Mouse (Mus musculus) adrenal gland (tissue): ENCODE data around the gene Gpr137.
"Not testable (repeated sequence)": the region's sequence is repeated elsewhere in the genome, so short reads cannot be mapped to it uniquely, and the experiment has no call there.

Experiments used
- intact Hi-C: fragments of 180-260 bp; cut with DNase I; formaldehyde crosslinking; loops from one replicate; pipeline ENCODE4 v1.15.1; 2025
- long read RNA-seq, 2 experiments: library from polyadenylated mRNA; unstranded; transcript quantifications; one replicate each; pipeline ENCODE4 v2.0.0; 2020; ENCODE audit warnings: borderline replicate concordance in 1 of 2; ENCODE audit not compliant: insufficient replicate concordance in 1 of 2

The Gpr137 gene
- long read RNA-seq, experiment 1, partial matches to known transcripts, result 4 of 13 reads
- long read RNA-seq, experiment 1, other reads (novel, unspliced or antisense), result 3 of 13 reads
- long read RNA-seq, experiment 2, partial matches to known transcripts, result 2 of 6 reads
- long read RNA-seq, experiment 2, other reads (novel, unspliced or antisense), result 3 of 6 reads

GRCm38 (mm10) chr19:6942249-6942691 lies at the start of gene Gpr137:
Gpr137 (minus strand) TSS chr19:6942480.
- intact Hi-C loops, result loop anchor here (5.0 kb wide), 1 partner anchor 35 kb away; the partner anchor contains the start of gene Plcb3

DNA sequence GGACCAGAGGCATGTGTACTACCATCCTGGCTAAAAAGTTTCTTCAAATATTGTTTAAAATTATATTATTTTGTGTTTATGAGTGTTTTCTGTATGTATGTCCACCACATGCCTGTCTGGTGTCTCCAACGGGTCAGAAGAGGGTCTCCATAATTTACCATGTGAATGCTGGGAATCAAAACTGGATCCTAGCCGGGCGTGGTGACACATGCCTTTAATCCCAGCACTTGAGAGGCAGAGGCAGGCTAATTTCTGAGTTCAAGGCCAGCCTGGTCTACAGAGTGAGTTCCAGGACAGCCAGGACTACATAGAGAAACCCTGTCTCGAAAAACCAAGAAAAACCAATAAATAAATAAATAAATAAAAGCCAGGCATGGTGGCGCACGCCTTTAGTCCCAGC lies 48.9 kb upstream of the Gpr137 start:
- intact Hi-C loops, result not testable (repeated sequence)

DNA sequence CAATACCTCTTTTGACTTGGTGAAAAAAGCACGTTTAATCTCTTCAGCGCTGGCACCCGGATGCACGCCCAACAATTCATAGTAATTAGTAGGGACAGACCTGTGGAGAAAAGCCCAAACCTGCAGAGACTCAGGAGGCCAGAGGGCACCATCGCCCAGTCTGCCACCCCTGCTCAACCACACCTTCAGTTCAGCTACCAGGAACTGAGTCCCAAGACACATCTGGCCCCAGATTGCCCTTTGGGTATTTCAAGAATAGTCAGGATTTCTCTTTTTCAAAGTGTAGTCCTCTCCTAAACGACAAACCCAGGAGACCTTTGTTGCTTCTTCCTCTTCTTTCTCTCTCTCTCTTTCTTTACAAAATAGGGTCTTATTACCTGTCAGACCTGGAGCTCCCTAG lies 48.4 kb upstream of the Gpr137 start:
- intact Hi-C loops, result no loop called here

GRCm38 (mm10) chr19:6989251-6989650 lies 47.0 kb upstream of the Gpr137 start:
- intact Hi-C loops, result no loop called here

DNA sequence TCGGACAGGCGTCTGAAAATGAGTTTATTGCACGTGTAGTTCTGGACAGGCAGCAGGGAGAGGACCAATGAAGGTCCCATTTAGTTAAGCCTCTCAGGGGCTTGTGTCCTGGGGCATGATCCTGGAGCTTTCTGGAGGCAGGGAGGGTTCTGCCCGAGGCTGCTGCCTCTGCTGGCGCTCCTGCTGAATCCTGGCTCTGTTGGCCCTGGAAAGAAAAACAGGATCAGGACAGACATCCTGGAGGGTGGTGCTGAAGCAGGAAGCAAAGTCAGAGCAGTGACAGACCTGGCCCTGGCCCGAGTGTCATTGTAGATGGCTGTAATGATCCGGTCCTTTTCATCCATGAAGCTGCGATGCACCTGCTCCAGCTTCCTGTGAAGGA lies 45.6 kb upstream of the Gpr137 start:
- intact Hi-C loops, result no loop called here

- intact Hi-C loops, result no loop called here
These were observed 45.0 kb upstream of the Gpr137 start, which contains the start of gene Vegfb for GRCm38 (mm10) chr19:6987061-6987903. Vegfb (minus strand) TSS chr19:6987651.

DNA sequence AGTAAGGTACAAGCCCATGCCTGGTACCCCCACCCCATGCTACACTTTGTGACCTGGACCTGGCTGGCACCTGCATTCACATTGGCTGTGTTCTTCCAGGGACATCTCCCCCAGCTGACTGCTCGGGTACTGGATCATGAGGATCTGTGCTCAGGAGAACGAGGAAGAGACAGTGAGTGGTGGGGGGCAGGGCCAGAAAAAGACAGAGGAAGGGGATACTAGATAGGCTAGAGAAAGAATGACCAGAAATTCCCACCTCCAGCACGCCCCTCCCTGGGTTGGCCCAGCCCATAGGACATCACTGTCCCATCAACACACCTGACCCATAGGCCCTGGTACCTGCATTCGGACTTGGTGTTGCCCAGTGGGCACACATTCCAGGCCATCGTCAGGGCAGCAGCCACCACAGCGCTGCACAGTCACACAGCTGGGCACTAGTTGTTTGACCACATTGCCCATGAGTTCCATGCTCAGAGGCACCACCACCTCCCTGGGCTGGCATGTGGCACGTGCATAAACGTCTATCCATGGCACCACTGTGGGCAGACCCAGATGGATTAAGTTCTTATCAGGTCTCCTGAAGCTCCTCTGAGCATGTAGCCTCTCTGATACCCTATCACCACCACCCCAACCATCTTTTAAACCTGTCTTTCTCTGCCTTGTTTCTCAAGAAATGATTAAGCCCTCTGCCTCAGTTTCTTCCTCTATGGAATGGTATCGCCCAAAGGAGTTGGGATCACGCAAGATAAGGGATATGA lies 43.9 kb upstream of the Gpr137 start:
- intact Hi-C loops, result no loop called here

DNA sequence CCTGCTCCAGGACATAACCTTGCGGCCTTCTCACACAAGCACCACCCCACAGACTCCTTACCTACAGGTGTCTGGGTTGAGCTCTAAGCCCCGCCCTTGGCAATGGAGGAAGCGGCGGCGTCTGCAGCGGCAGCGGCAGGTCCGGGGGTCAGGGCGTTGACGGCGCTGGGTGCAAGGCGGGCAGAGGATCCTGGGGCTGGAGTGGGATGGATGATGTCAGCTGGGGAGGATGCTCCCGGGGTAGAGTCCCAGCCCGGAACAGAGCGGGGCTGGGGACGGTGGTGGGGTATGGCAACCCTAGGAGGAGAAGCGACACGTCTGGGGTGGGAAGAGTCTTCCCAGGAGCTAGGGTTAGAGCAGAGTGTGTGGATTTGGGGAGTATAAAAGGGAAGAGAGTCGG lies 43.0 kb upstream of the Gpr137 start:
- intact Hi-C loops, result no loop called here

- intact Hi-C loops, result no loop called here
These were observed 41.3 kb upstream of the Gpr137 start for GRCm38 (mm10) chr19:6983621-6984020.

DNA sequence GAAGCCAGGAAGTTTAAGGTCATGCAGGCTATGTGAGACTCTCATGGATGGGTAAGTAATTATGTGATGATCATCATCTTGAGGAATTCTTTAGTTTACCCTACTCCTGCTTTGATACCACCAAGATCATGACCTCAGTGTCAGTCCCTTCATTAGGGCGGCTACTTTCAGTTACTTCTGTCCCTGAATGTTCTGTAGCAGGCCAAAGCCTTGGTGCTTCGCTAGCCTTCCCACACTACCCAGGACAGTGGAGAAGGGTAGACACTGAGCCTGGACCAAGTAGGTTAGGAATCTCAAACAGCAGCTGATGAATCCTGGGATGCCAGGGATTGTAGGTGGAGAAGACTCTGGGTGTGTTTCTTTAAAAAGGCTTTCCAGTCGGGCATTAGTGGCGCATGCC lies 39.2 kb upstream of the Gpr137 start:
- intact Hi-C loops, result no loop called here

DNA sequence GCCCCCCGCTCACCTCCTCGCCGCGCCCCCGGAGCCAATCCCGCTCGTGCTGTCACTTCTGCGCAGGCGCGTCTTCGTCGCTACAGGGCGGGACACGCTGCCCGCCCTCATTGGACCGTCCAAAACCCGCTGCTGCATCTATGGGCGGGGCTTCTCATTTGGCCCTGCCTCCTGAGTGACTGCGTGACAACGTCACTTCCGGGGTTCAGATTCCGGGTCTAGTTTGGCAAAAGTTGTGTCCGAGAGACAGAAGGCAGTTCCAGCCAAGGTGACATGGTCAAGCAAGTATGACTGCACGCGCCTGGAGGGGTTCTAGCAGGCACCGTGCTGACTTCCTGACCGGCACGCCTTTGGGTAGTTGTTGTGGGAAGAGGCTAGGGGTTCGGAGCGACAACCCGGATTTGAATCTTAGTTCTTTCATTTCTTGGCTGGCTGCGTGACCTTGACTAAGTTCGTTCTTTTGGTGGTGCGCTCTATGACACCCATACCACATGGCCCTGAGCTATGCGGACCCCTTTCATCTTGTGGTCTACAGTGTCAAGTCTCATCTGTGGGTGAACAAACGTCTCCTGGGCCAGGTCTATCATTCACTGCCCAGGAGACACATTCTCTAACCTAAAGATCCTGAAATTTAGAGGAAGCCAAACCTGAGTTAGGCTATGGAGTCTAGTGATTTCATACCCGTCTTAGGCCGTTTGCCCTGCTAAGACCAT lies 38.3 kb upstream of the Gpr137 start, which contains the start of gene Fkbp2:
Fkbp2 (minus strand) TSS at position 121 of the 713 bp plus-strand sequence.
- intact Hi-C loops, result no loop called here

- intact Hi-C loops, result loop anchor here (5.0 kb wide), 1 partner anchor 37 kb away; the partner anchor contains the start of genes Bad and Gpr137
These were observed 37.5 kb upstream of the Gpr137 start for GRCm38 (mm10) chr19:6979486-6980380.

DNA sequence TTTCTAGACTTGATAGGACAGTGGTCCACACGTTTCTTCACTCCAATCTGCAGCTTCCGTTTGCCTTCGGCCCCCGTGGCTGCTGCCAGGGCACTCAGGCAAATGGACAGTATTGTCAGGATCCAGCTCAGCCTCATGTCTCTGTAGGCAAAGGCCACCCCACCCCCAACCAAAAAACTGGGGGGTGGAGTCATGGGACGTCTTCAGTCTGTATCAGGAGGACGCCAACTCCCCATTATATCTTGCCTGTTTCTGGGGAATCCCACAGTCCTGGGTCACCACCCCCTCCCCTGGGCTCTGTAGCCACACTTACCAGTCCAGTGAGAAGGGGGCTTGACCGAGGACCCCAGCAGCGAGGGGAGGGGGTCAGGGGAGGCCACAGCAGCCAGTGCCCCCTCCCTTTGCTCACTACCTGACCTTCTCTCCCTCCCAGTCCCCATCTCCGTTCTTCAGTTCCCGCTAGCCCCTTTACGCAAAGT lies 36.8 kb upstream of the Gpr137 start:
- intact Hi-C loops, result loop anchor here (5.0 kb wide), 1 partner anchor 37 kb away; the partner anchor contains the start of genes Bad and Gpr137

GRCm38 (mm10) chr19:6978639-6978974 lies 36.3 kb upstream of the Gpr137 start:
- intact Hi-C loops, result loop anchor here (5.0 kb wide), 1 partner anchor 36 kb away; the partner anchor contains the start of genes Bad and Gpr137

DNA sequence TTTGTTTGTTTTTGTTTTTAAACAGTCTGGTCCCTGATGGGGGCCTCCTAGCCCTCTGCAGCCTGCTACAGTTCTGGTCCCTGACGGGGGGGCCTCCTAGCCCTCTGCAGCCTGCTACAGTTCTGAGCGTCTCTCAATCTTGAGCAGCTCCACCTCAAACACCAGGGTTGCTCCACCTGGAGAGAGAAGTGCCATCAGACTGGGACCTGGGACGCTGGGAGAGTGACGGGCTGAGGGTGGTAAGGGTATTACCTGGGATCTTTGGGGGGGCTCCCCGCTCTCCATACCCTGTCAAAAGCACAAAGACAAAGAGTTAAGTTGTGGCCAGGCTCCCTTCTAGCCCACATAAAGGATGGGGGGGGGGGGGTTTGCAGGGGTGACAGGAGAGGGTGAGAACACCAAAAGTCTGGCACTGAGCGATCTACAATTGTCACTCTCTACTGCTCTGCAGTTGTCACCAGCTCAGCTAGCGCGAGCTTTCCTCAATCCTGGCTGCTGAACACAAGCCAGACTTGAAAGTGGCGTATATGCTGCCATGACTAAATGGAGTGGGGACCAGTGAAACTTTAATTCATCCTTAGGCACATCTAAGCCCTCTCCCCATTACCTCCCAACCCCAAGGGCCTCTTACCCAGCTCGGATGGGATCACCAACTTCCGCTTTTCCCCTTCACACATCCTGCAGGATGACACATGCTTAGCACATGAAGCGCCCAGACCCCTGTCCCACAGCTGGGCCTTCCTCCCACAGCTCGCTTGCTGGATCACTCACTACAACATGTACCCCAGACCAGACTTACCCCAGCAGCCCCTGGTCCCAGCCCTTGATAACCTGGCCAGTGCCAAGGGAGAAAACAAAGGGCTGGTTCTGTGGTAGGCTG lies 35.7 kb upstream of the Gpr137 start:
- intact Hi-C loops, result loop anchor here (5.0 kb wide), 1 partner anchor 36 kb away; the partner anchor contains the start of genes Bad and Gpr137

DNA sequence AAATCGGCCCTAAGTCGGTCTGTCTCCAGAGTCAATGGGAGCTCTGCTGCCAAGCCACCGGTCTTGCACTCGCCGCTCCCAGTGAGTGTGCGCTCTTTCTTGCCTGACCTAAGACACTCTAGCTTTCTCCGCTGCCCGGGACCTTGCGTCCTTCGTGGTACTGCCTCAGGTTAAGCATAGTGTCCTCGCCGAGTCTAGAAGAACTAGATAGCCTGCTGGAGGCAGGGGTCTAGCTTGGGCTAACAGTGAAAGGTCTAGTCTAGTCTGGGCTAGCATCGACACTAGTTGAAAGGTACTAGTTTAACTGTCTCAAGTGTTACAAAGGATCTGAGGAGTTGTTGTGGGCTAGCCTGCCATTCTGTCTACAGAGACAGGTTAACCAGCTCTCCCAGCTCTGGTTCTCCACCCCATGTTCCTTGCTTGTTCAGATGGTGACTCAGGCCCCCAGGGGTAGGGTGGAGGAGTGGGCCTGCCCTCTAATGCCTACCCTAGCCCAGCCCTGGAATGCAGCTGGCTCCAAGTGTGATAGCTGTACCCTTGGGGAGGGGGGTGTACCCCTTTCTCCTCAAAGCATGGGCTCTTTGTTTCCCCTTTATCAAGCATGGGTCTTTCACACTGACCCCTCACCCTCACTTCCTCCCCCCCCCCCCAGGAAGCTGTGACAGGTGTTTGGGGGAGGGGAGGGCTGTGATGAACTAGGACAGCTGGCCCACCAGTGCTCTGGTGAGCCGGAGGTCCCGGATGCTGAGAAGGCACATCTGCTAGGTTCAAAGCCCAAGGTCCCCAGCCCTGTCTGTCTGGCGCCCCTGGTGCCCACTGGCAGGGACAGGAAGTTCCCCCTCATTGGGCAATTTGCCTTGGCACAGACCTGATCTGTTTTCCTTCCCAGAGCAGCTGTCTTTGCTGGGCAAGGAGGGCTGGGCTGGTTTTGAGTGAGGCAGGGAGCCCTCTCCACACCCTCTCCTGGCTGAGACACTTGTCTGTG lies 33.5 kb upstream of the Gpr137 start, which contains the start of gene Plcb3:
Plcb3 (minus strand) TSS at position 934 of the 985 bp plus-strand sequence.
- intact Hi-C loops, result loop anchor here (5.0 kb wide), 1 partner anchor 34 kb away; the partner anchor contains the start of genes Bad and Gpr137
